Mouse (Mus musculus) heart, adult 2 months (tissue): Measurements from ENCODE around the gene Mslnl.

Experiments
- CTCF ChIP-seq: fragments of 200-600 bp; IDR thresholded peaks from 2 replicates; pipeline ENCODE4 v1.8.1; 2022; ENCODE audit warnings: antibody characterized with exemption, mild to moderate bottlenecking, moderate library complexity
- EP300 ChIP-seq: fragments of 200-500 bp; IDR thresholded peaks from 2 replicates; pipeline ENCODE4 v1.6.1; 2011; ENCODE audit warnings: low read depth, low read length, control low read depth; ENCODE audit not compliant: insufficient read depth
- POLR2A ChIP-seq: fragments of 200-500 bp; IDR thresholded peaks from 2 replicates; pipeline ENCODE4 v1.6.1; 2011; ENCODE audit warnings: mild to moderate bottlenecking, low read depth, low read length, control low read depth; ENCODE audit not compliant: insufficient read depth

DNA sequence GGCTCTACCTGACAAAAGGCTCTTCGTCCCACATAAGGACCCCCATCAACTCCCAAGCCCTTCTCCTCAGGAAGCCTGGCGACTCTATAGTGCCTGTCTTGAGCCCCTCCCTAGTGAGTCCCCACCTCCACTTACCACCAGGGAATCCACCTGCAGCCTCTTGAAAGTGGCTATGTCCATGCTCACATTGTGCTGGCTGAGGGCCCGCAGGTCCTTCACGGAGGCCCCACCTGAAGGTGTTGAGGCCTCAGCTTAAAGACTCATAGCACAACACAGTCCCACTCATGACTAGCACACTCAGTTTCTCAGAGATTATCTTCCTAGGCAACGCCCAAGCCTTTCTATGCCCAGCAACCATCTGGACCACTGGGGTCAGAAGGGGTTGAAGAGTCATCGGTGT lies 13.5 kb downstream of the Mslnl start:
- TF ChIP-seq CTCF (no peak), POLR2A (no peak), EP300 (no peak)
